Mouse (Mus musculus) left cerebral cortex, postnatal 14 days (tissue): ENCODE measurements around the gene Card14. TPM values are rescaled to one million over a fixed set of nuclear protein-coding genes. Genes with fewer than 3 reads are reported as not detected.
A peak's percentile ranks its signal among the peaks of the same experiment; 100 is the strongest.
"Not testable (repeated sequence)": the region's sequence is repeated elsewhere in the genome, so short reads cannot be mapped to it uniquely, and the experiment has no call there.

Experiments
- DNase-seq, 2 experiments: peaks; one replicate each; pipeline ENCODE4 v3.0.0; 2021 to 2022; ENCODE audit warnings: low spot score in 2 of 2, mixed read lengths in 1 of 2
- intact Hi-C: fragments of 180-260 bp; cut with DNase I; formaldehyde crosslinking; loops from one replicate; pipeline ENCODE4 v1.15.1; 2025
- long read RNA-seq, 2 experiments: library from polyadenylated mRNA; stranded (forward); transcript quantifications; one replicate each; pipeline ENCODE4 v2.0.0; 2021
- total RNA-seq, 2 experiments: library from RNA; stranded (reverse); gene quantifications; 2 replicates each; pipeline ENCODE4 v1.2.3; 2021

Card14 gene
- under 1 TPM; 0.31 to 0.42 TPM for total RNA-seq
- long read RNA-seq, experiment 1 = 0 reads
- long read RNA-seq, experiment 2, partial matches to known transcripts = 0 of 1 reads
- long read RNA-seq, experiment 2, other reads (novel, unspliced or antisense) = 1 of 1 reads

GRCm38 (mm10) chr11:119307658-119307867, at the start of gene Card14:
Gene Card14 (plus strand): TSS chr11:119307768.
- intact Hi-C loops = no loop called here
- no peak for DNase-seq

DNA sequence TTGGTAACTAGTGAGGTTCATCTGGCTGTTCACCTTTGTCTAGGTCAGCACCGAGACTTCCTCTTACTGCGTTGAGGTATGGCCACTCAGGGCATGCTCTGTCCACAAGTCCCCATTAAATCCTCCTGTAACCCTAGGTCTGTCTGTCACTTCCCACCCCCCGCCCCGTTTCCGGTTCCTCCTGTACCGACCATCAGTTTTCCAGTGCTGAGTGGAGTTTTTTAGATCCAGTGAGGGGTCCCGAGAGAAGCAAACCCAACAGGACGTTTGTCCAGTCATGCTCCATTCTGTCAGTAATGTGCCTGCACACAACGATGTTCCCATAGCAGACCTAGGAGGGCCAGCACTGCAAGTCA, 49.4 kb upstream of the Card14 start:
- DNase-seq = no peak
- intact Hi-C loops = no loop called here

DNA sequence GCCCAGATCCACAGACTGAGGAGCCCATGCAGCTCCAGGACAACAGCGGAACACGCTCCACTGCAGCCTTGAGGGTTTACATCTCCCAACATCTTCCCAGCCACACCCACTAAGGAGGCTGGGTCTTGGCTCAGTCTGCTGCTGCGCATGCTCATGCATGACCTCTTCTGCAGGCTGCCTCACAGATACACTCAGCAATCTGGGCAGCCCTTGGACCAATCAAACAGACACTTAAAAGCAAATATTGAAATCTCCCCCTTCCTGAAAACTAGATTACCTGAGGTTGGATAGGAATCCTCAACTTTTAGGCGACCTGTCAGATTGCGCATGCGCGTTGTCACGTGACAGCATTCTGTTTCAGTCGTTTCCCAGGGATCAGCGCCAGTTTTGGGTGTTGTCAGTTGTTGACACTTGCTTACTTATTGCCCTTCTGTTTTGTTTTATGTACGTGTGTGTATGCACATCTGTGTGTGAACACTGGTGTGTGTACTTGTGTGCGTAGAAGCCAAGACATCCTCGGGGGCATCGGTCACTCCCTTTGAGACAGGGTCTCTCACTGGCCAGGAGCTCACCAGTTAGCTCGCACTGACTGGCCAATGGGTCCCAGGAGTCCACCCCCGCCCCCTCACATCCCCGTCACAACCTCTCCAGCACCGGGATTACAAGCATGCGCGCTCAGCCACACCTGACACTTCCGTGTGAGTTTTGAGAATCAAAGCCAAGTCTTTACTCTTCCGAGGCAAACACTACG, 48.8 kb upstream of the Card14 start:
- peak; percentile 64 to 66 for DNase-seq
- intact Hi-C loops = no loop called here

DNA sequence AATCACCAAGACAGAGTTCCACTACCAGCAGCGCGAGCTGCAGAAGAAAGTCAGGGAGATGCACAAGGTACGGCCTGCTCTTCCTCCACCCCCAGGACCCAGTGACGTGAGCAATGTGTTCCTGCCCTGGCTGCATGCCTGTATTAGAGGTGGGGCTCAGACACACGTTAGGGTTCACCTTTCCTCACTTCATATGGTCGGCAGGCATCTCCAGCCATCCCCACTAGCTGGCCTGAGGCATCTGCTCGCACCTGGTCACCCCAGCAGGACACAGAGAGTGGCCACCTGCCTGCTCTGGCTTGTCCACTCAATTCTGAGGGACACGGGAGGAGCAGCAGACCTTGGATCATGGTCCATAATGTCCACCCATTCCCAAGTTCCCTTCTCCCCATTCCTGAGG, 47.6 kb upstream of the Card14 start:
- intact Hi-C loops = no loop called here
- DNase-seq = no peak

- intact Hi-C loops = no loop called here
- no peak for DNase-seq
These were observed 43.2 kb upstream of the Card14 start for GRCm38 (mm10) chr11:119264413-119264812.

DNA sequence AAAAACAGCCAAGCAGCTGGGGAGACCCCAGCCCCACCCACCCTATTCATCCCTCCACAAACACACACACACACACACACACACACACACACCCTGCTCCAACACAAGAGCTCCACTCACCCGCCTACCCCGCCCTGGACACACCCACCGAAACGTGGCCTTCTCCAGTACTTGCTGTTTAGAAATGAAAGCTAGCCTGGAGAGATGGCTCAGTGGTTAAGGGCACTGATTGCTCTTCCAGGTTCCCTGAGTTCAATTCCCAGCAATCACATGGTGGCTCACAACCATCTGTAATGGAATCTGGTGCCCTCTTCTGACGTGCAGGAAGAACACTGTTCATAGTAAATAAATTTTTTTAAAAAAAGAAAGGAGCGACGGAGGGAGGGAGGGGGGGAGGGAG, 41.8 kb upstream of the Card14 start:
- no peak for DNase-seq
- intact Hi-C loops = no loop called here

DNA sequence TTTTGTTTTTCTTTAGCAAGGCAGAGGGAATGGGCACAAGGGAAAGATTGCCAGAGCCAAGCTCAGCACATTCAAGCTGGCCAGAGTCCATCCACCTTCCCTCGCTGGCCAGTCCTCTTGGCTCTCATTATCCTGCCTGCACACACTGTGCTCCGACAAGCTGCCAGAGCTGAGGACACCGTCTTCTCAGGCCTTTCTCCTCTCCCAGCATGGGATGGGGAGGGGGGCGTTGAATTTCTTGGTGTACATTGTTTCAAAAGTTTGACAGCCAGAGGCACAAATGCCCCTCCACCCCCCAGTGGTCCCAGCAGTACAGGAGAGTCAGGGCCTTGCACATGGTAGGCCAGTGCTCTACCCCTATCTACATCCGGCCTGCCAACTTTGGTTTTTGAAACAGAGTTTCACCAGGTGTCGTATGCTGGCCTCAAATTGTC, 40.3 kb upstream of the Card14 start:
- DNase-seq = peak; percentile 50 to 66
- intact Hi-C loops = no loop called here

DNA sequence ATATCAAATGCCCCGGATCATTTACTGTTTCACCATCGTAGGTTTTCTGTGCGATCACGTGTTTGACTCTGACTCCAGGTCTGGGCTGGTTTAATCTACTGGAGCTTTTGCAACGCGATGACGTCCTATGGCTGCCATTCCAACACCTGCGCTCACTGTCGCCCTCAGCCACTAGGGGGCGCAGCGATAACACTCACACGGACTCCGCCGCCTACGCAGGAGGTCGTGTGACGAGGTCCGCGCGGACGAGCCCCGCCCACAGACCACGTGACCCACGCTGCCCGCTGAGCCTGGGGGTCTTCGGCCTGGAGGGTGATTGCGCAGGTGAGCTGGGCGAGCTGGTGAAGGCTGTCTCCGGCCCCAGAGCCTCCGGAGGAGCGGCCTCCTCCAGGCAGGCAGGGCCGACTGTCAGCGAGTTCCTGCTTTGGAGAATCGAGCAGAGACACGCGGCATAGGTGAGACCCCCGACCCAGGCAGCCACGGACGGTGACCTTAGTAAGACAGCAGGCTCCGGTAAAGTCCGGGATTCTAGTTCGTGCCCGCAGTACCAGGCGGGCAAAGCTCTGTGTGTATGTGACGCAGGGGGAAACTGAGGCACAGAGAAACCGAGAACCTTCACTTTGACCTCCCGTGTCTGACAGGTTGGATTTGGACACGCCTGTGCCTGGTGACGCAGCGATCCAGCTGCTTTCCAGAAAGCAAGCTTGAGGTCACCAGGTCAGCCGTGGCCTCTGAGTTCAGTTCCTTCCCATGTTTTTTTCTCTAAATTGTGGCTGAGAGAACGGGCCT, 39.6 kb upstream of the Card14 start, which contains the start of gene Gaa:
Gene Gaa (plus strand): TSS at position 120 of the 789 bp plus-strand sequence.
- peak; percentile 97 to 98 for DNase-seq
- intact Hi-C loops = no loop called here

GRCm38 (mm10) chr11:119268557-119269195, 38.9 kb upstream of the Card14 start:
- intact Hi-C loops = no loop called here
- DNase-seq = peak; percentile 64 to 77

GRCm38 (mm10) chr11:119272492-119272891, 35.1 kb upstream of the Card14 start:
- intact Hi-C loops = not testable (repeated sequence)

DNA sequence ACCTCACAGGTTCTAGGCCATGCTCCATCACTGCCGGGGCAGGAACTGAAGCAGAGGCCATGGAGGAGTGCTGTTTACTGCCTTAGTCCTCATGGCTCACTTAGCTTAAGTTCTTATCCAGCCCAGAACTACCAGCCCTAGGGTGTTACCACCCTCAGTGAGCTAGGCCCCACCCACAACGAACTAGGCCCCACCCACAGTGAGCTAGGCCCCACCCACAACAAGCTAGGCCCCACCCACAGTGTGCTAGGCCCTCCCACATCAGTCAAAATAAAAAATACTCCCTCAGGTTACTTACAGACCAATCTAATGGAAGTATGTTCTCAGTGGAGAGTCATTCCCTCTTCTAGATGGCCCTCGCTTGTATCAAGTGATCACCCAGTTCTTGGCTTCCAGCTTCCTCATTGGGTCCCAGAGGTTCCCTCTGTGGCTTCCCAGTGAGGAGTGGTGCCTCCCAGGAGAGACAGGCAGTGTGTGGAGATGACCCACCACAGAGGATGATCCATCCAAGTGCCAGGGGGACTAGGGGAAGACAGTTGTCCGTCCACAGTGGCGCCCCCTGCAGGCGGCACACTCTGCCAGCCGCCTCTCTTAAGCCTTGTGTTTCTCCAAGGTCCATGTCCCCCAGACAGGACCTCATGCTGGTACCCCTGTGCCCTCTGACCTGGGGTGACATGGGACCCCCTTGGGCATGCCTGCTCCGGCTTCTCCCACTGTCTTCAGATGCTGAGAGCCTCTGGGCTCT, 34.2 kb upstream of the Card14 start:
- DNase-seq = no peak
- intact Hi-C loops = no loop called here

More at GRCm38 (mm10) chr11:119272492-119272891, 35.1 kb upstream of the Card14 start:
- not testable (repeated sequence) for DNase-seq

GRCm38 (mm10) chr11:119281030-119281429, 26.5 kb upstream of the Card14 start:
- intact Hi-C loops = no loop called here

DNA sequence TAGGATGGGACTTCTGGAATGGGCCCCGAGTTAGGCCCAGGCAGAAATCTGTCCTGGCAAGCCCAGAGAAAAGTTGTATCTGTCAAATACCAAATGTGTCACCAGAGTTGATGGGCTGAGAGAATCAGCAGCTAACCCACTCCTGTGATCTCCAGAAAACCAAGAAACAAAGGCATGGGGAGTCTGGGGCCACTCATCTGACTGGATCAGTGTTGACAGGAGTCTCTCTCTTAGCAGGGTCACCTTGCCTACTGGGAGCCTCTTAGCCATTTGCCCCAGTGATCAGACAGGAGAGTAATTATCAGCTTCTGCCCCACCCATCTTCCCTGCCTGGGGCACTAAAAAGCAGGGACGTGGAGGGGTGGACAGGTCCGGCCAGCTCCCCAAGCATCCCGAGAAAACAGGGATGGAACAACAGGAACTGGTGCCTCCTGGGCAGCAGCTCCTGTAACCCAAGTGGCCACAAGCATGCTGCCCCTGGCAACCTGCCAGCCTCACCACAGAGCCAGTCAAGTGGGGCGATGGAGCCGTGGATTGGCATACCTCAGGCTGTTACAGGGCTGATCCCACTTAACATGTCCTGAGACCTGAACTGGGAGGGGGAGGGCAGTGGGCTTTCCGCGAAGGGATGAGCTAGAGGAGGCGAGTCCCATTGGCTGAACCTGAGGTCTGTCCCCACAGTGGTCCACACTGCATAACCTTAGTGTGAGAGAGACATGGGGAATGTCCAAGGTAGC, 21.6 kb upstream of the Card14 start:
- no peak for DNase-seq
- intact Hi-C loops = no loop called here

More at GRCm38 (mm10) chr11:119281030-119281429, 26.5 kb upstream of the Card14 start:
- no peak for DNase-seq

- DNase-seq = peak in 1 of 2 experiments; percentile 54
- intact Hi-C loops = no loop called here
These were observed 20.2 kb upstream of the Card14 start for GRCm38 (mm10) chr11:119287207-119287992.

DNA sequence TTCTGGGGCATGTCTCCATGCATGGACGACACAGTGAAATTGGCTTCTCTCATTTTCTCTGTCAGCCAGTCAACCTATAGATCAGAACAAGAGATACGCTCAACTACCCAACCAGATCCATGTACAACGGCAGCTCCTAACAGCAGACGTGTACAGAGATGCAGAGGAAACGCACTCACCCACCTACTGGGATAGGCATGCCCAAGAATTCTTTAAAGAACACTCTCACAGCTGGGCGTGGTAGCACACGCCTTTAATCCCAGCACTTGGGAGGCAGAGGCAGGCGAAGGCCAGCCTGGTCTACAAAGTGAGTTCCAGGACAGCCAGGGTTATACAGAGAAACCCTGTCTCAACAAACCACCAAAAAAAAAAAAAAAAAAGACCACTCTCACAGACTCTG, 14.7 kb upstream of the Card14 start:
- DNase-seq, intact Hi-C loops: not testable (repeated sequence)

DNA sequence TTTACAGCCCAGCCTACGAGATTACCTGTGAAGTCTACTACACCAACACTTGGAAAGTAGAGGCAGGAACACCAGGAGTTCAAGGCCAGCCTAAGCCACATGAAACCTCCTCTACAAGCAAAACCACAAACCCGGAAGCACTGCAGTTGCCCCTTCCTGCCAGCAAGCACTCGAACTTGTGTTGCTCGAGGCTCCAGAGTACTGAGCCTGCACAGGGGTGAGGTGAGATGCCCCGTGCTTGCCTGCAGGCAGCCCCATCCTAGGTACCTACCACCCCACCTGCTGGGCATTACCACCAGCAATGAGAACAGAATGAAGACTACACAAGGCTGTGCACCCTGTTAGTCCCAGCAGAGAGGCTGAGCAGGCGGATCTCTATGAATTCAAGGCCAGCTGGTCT, 9.6 kb upstream of the Card14 start:
- intact Hi-C loops = no loop called here
- no peak for DNase-seq

- no peak for DNase-seq
- intact Hi-C loops = no loop called here
These were observed 8.7 kb upstream of the Card14 start for GRCm38 (mm10) chr11:119298917-119299316.
